Mouse (Mus musculus): Measurements from ENCODE around the gene Slc33a1.
A peak's percentile ranks its signal among the peaks of the same experiment; 100 is the strongest.

The Slc33a1 gene

GRCm38 (mm10) chr3:63964100-63964921 is at the start of gene Slc33a1:
Gene Slc33a1, minus strand, starts transcription at chr3:63964768.
- peak; percentile 100 for DNase-seq (ENCODE audit: low spot score in 2 of 2)

DNA sequence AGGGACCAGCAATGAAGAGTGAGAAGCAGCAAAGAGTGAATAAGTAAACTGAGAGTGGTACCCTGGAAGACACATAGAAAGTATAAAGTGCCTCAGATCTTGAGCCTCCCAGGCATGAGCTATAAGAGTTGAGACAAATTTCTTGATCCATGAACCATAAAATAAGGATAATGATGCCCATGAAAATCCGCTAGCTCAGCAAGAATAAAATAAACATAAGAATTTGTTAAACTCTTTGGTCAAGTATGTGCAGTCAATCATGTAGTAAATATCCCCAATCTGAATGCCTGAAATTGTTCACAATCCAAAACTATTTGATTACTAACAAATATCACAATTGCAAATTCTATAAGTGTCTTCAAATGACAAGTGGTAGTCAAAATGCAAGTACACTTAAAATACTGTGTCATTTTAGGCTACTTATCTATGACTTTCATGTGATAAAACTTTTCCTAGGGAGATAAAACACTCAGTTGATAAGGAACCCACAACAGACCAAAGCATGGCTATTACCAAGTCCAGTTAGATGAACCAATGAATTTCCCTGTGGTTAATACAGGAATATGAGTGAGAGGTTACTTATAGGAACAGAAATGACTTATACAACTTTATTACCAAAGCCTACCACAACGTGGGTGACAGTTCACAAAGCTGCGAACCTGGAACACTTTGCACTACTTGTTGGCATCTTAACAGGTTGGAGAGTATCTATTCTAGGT is 24.3 kb upstream of the Slc33a1 start:
- DNase-seq (ENCODE audit: low spot score in 2 of 2): no peak

DNA sequence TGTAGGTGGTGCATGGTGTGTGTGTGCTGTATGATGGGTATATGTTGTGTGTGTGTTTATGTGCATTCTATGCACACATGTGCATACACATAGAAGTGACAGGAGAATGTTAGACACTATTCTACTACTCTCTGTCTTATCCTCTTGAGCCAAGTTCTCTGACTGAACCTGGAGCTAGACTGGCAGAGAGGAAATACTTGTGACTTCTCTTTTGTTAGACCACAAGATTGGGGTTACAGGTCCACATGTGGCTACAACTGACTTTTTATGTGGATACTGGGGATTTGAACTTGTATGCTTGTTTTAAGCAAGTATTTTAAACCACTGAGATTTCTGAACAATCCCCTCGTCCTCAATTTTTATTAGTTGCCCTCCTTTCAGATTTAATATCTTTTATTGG is 22.1 kb upstream of the Slc33a1 start:
- no peak for DNase-seq (ENCODE audit: low spot score in 2 of 2)

GRCm38 (mm10) chr3:63977895-63978294 is 13.3 kb upstream of the Slc33a1 start:
- DNase-seq (ENCODE audit: low spot score in 2 of 2): no peak

- DNase-seq (ENCODE audit: low spot score in 2 of 2): peak; percentile 87 to 94
These were observed 11.7 kb upstream of the Slc33a1 start, which contains the start of gene Gmps for GRCm38 (mm10) chr3:63975955-63976908. Gene Gmps, plus strand, starts transcription at chr3:63976106.

GRCm38 (mm10) chr3:63965929-63966328 is 1.4 kb upstream of the Slc33a1 start:
- no peak for DNase-seq (ENCODE audit: low spot score in 2 of 2)

DNA sequence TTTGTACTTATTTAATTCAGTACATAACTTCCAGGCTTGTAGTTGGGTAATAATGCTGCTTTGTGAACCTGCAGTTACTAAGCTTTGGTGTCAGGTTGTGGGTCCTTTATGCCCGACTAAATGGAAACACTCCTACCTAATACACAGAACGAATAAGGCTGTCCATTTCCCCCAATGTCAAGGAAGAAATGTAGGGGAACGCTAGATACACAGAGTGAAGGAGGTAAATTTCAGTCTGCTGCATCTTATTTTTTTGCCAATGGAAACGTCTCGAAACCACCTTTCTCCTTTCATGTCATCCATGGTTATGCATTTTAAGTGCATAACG is 318 bp upstream of the Slc33a1 start:
- DNase-seq (ENCODE audit: low spot score in 2 of 2): no peak

GRCm38 (mm10) chr3:63963421-63964099 is 1.0 kb downstream of the Slc33a1 start:
- no peak for DNase-seq (ENCODE audit: low spot score in 2 of 2)

- DNase-seq (ENCODE audit: low spot score in 2 of 2): no peak
These were observed 14.7 kb downstream of the Slc33a1 start for GRCm38 (mm10) chr3:63949837-63950236.

DNA sequence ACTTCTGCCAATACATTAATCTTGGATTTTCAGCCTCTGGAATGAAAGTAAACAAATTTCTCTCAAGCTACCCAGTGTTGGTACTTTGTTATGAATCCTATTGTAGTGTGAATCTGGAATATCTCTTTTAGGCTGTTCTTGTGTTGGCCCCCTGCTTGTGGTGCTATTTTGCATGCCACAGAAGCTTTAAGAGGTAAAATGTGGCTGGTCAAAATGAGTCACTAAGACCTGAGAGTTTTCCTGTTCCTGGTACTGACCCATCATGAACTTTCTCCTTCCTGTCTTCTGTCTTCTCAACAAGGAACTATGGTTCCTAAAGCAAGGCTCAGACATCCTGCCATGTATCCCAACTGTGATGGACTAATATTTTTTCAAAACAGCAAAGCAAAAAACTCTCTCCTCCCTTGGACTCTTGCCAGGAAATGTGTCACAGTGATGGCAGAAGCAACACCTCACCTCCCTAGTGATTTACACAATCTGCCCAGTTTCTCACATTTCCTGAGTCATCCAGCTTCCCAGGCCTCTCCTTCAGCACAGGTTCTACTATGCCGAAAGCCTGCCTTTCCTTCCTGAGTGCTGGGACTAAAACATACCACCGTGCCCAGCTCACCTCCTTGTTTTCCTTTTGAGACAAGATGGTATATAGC is 23.2 kb downstream of the Slc33a1 start:
- DNase-seq (ENCODE audit: low spot score in 2 of 2): peak; percentile 56 to 73

- DNase-seq (ENCODE audit: low spot score in 2 of 2): no peak
These were observed 25.6 kb downstream of the Slc33a1 start for GRCm38 (mm10) chr3:63938928-63939327.

DNA sequence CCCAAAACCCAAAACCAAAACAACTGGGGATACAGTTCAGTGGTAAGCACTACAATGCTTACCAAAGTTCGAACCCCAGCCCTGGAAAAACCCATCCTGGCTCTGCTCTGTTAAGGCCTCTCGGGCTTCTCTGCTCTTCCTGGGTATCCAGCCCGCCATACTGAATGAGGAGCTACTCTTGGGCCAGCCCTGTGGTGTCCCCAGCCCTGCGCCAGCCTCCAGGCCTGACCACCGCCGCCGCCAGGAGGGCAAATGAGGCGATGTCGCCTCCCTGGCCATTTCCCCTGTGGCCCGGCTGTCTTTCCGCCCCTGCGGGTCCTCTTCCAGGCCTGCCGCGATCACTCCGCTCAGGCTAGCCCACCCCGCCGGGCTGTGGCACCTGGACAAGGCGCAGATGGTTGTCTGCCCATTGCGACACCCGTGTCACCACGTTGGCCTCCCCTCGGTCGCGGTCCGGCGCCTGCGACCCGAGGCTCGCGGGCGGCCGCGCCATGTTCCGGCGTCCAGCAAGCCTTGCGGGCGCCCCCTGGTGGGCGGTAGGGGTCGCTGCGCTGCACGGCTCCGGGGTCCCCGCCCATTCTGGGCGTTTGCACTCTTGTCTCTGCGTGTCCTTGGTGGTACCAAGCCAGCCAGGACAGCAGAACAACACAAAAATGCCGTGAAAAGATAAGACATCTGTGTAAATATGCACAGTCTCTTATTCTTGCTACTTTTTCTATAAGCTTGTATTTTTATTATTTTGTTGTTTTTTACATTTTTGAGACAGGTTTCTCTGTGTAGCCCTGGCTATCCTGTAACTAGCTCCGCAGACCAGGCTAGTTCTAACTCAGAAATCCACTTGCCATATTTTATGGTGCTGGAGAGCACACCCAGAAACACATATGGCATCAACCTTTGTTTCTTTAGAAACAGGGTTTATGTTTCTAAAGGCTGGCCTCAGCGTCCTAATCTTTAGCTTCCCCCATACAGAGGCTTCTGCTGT is 35.4 kb downstream of the Slc33a1 start, which contains the start of gene E130311K13Rik:
E130311K13Rik (minus strand) TSS at position 595 of the 982 bp plus-strand sequence.
- peak; percentile 87 to 94 for DNase-seq (ENCODE audit: low spot score in 2 of 2)

DNA sequence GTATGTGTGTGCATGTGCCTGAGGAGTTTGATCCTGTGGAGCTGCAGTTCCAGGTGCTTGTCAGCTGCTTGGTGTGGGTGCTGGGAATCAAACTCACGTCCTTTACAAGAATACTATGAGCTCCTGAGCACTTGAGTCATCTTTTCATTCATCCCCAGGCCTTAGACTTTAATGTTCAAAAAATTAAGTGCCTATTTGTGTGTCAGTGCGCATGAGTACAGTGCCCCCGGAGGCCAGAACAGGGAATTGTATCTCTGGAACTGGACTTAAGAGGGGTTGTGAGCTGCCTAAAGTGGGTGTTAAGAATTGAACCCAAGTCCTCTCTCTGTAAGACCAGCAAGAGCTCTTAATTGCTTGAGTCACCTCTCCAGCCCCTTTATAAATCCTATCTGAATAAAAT is 44.9 kb downstream of the Slc33a1 start:
- peak in 1 of 2 experiments; percentile 27 for DNase-seq (ENCODE audit: low spot score in 2 of 2)

DNA sequence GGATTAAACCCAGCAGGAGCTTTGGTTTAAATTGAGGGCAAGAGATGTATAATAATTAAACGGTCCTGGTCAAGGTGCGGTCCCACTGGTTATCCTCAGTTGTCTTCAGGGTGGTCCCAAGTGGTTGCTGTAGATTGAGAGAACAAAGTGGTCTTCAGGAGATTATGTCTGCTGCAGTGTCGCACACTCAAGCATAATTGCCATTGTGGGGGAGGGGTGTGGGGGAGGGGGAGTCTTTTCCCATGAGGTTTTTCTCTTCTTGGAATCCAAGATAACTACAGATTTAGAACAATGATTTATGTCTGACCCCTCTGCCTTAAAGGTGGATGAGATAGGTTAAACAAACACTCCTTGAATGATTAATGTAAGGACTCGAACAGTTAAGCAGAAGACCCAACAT is 54.3 kb downstream of the Slc33a1 start:
- no peak for DNase-seq (ENCODE audit: low spot score in 2 of 2)

DNA sequence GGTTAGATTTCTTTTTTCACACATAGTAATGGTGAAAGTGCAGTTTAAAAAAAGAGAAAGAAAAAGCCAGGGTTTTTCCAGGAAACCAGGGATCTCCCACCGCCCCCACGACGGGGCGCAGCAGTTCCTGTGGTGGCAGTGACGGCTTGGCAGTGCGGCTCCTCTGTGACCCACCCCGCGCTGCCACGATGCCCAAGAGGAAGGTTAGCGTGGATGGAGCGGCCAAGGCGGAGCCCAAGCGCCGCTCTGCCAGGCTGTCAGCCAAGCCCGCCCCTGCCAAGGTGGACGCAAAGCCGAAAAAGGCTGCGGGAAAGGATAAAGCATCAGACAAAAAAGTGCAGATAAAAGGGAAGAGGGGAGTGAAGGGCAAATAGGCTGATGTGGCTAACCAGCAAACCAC is 59.3 kb downstream of the Slc33a1 start:
- DNase-seq (ENCODE audit: low spot score in 2 of 2): peak in 1 of 2 experiments; percentile 7

GRCm38 (mm10) chr3:63904157-63904556 is 60.4 kb downstream of the Slc33a1 start:
- DNase-seq (ENCODE audit: low spot score in 2 of 2): no peak

- DNase-seq (ENCODE audit: low spot score in 2 of 2): peak; percentile 17 to 19
These were observed 64.5 kb downstream of the Slc33a1 start for GRCm38 (mm10) chr3:63900021-63900571.

DNA sequence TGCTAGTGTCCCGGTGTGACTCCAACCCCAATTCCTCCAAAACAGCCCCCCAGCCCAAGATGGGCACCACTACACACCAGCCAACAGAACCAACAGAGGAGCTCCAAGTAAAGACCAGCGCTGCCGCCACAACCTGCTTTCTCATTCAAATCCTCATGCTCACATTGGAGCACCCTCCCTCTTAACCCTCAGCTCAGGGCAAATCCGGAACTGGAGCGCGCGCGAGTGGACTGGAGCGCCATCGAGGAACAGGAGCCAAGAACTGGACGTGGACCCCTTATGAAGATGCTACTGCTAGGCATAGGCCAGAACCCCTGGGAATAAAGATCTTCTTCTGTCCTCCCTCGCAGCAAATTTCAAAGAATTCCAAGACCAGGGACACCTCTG is 65.3 kb downstream of the Slc33a1 start, which contains the start of gene Plch1:
Plch1 (minus strand) TSS at position 164 of the 387 bp plus-strand sequence.
- DNase-seq (ENCODE audit: low spot score in 2 of 2): peak; percentile 33 to 45
